Mouse (Mus musculus) CD4-positive helper T cell, adult 2 months (primary cell): ENCODE results near the gene Yipf1.
"Not testable (repeated sequence)": the region's sequence is repeated elsewhere in the genome, so short reads cannot be mapped to it uniquely, and the experiment has no call there.

Experiments used
- DNase-seq: peaks from one replicate; pipeline ENCODE4 v3.0.0-alpha.2; 2012; ENCODE audit warnings: low read depth, missing footprints, low spot score

The Yipf1 gene

GRCm38 (mm10) chr4:107323113-107323512, 8.9 kb downstream of the Yipf1 start:
- DNase-seq: no peak

DNA sequence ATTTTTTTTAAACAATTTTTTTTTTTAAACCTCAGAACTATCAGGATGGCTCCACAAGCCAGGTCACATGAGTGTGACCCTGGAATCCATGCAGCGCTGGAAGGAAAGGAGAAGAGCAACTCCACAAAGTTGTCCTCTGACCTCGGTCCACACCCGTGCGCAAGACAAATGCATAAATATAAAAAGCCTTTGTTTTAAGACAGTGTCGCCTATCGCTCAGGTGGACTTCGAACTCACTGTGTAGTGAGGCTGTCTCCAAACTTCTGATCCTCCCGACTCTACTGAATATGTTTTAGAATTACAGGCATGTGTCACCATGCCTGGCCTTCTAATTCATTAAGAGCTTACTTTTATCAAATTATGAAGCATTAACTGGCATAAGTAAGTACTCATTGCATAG, 14.4 kb downstream of the Yipf1 start:
- no peak for DNase-seq

- peak; percentile 14 for DNase-seq
Measured at GRCm38 (mm10) chr4:107333514-107333913, 19.4 kb downstream of the Yipf1 start.

- no peak for DNase-seq
Measured at GRCm38 (mm10) chr4:107336356-107336755, 22.2 kb downstream of the Yipf1 start.

GRCm38 (mm10) chr4:107337455-107337854, 23.3 kb downstream of the Yipf1 start:
- no peak for DNase-seq

GRCm38 (mm10) chr4:107341354-107341753, 27.2 kb downstream of the Yipf1 start:
- DNase-seq: no peak

GRCm38 (mm10) chr4:107344612-107345011, 30.4 kb downstream of the Yipf1 start:
- DNase-seq: no peak

DNA sequence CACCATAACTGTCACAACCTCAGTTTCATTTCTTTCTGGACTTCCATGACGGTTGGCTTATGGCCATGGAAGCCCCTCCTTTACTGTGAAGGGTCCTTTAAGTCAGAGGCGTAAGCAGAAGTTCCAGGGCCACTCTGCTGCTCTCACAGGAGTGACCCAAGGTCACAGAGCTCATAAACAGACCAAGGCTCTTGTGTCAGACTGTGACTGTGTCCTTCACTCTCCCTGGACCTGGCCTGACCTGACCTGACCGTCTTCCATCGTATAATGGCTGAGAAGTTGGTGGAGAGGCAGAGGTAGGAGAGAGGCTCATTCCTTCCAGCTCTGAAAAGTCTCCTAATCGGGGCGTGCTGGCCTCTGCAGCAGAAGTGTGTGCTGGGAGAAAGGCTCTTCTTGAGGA, 33.1 kb downstream of the Yipf1 start:
- no peak for DNase-seq

GRCm38 (mm10) chr4:107348529-107349310, 34.6 kb downstream of the Yipf1 start:
- DNase-seq: no peak

DNA sequence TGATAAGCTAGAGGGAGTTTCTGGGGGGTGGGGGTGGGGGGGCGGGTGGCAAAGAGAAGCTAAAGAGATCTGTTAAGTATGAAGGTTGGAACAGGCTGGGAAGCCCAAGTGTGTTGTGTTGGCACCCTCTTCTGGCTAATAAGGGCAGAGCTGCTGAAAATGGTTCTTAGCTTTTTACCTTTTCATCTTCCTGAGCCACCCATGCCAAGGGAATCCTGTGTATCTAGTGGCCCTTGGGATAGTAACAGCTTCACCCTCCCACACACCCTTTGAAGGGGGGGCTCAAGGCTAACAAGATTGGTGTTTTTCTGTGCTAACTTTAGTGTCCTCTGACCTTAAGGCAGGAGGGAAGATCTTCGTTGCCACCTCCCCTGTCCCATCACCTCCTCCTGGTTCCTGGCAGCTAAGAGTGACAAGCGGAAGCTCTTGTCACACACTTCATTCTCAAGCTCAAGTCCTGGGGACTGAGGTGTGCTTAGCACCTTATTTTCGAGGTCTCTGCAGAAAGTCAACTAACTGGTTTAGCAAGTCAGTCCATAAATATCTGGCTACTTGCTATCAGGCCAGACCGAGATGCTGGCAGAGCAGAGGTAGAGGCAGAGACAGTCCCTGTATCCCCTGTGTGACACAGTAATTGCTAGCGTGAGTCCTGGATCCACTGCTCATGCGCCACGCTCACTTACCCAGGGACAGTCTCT, 35.3 kb downstream of the Yipf1 start:
- peak; percentile 37 for DNase-seq

DNA sequence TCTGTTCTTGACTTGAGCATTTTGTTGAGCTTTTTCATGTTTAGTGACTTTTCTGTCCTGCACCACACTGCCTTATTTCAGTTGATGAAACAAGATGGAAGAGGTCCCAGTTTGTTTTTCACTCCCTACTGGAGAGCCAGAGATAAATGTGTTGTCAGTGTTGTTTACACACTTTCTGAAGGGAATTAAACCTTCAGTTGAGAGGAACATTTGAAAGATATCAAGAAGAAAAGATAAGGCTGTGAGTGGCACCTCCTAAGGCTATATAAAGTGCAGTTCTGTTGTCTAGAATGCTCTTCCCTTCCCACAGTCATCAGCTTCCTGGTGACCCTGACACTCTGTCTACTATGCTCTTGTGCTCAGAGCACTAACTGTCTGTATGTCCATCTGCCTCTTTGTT, 37.2 kb downstream of the Yipf1 start:
- no peak for DNase-seq

DNA sequence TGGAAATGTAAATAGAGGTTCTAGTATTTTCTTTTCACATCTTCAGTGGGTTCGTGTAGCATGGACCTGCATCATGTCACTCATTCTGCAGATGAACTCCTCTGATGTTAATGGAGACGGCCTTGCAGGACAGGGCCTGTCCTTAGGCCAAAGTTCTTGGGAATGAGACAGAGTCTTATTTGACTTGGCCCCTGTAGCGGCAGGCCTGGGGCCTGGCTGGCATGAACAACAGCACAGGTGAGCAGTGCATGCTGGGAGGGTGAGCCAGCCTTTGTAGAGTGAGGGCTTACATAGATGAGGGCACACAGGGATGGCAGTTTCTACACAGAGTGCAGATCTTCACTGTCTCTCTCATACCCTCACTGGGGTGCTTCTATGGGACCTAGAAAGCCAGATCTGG, 39.4 kb downstream of the Yipf1 start:
- DNase-seq: no peak

DNA sequence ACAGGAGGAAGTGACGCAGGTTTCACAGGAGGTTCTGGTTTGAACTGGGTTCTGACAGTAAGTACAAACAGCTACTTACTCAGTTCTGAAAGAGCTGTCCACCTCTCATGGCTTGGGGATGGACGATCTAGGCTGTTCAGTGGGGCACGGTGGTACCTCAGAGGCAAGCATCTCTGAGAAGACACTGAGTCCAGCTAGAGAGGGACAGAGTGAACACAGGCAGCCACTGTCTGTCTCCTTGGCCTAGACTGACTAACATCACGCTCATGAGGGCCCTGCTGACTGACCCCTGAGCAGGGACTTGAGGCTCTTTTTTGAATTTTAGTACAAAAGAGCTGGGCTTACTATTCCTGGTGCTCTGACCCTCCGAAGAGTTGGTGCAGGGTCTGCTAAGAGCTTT, 40.0 kb downstream of the Yipf1 start:
- no peak for DNase-seq

GRCm38 (mm10) chr4:107354543-107354942, 40.4 kb downstream of the Yipf1 start:
- DNase-seq: no peak

DNA sequence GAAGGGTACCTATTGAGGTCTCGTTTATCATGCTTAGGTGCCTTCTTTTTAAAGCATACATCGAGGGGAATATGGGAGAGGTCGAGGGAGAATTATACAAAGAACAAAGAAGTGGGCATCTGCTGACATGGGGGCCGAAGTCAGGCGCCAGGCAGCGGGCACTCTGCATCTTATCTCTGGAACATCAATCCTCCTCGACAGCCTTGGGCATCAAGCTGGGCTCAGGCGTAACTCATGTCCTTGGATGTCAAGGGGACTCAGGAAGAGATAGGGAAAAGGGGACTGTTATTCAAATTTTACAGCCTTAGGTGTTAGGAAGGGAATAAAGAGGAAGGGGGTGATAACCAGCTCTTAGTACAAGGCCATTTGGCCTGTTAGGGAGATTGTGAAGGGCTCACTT, 43.0 kb downstream of the Yipf1 start:
- DNase-seq: not testable (repeated sequence)

DNA sequence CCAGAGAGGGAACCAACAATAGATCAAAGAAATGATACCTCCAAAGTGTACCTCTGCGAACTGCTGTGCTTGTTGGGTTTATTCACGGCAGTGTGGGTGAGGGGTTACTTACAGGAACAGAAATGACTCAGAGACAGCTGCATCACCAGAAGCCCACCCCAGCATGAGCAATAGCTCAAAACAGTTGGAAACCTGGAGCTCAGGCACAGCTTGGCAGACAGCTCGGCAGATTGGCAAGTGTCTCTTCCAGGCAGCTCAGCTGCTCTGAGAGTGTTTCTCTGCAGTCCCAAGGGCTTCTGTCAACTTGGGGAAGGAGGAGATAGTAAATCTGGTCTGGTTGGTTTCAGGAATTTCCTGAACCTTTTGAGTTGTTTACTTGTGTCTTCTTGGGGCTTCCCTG, 44.3 kb downstream of the Yipf1 start:
- no peak for DNase-seq

- DNase-seq: no peak
Measured at GRCm38 (mm10) chr4:107360457-107361145, 46.4 kb downstream of the Yipf1 start.

GRCm38 (mm10) chr4:107362755-107363154, 48.6 kb downstream of the Yipf1 start:
- no peak for DNase-seq

DNA sequence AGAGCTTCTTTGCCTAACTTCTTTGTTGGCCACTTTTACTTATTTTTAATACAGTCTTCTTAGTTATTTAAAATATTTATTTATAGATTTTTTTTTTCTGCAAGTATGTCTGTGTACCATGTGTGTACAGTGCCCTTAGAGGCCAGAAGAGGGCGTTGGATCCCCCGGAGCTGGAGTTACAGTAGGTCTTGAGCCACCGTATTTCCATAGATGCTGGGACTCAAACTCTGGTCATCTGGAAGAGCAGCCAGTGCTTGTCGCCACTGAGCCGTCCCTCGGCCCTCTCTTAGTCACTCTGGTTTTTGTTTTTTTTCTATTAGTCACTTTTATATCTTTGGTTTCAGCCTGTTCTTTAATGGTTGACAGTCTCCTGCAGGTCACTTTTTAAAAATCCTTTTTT, 49.4 kb downstream of the Yipf1 start:
- no peak for DNase-seq

- DNase-seq: no peak
Measured at GRCm38 (mm10) chr4:107364190-107364639, 50.1 kb downstream of the Yipf1 start.

DNA sequence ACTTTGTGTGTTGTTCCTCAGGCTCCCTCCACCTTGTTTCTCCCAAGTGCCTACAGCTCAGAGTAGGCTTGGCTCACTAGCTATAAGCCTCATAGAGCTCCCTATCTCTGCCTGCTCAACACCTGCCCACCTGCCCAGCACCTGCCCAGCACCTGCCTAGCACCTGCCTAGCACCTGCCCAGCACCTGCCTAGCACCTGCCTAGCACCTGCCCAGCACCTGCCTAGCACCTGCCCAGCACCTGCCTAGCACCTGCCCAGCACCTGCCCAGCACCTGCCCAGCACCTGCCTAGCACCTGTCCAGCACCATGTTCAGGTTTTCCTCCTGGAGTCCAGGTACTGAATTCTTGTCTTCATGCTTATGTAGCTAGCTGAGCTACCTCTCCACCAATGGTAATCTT, 52.2 kb downstream of the Yipf1 start:
- not testable (repeated sequence) for DNase-seq

- DNase-seq: peak; percentile 89
Measured at GRCm38 (mm10) chr4:107367567-107368314, 53.6 kb downstream of the Yipf1 start, which contains the start of gene Ndc1. Gene Ndc1, plus strand, starts transcription at chr4:107367784.
